10 mouse cellular contexts compared by ENCODE assay signal in the genomic region with DNA sequence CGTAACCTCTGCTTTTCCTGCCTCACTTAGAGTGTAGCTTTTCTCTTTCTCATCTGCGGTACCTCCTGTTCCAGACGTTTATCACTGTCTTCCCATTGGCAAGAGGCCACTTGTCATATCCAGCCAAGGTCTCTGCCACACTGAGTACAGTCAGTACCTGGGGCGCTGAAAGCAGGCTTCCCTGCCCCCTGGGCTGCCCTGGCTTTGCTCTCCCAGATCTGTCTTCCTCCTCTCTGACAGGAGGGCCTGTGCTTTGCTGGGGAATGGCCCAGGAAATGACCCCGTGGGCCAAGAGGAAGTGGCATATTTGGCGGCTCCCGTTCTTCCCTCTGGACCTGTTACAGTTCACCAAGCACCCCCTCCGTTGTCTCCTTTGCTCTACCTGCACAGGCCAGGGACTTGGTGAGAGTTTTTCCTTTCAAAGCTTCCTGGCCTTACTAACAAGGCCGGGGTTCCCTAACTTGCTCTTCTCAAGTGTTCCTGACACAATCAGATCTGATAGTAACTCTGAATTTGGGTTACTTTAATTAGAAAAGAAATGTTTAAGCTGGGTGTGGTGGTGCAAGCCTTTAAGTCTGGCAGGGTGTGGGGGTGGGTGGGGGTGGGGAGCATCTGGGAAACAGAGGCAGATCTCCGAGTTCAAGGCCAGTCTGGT. TPM values are rescaled to one million over a fixed set of nuclear protein-coding genes. Genes with fewer than 3 reads are reported as not detected.
DNase-seq lines count a peak whose midpoint lies in the region; ATAC-seq and TF ChIP-seq lines count a peak whose summit lies in the region.
"Had no signal": no experiment of that assay in that cellular context is flagged by ENCODE, and none has a peak within 500 bp of the region (broad histone marks: within the 10 kb centered on the region; RNA-seq: fewer than 3 reads in every experiment).

No protein-coding gene starts in this region.

- H3K9me3 ChIP-seq in heart, embryonic 10.5 days: no peaks in the 10 kb centered on the region
- no peaks in the 10 kb centered on the region for H3K9me3 ChIP-seq in ES-E14 (ENCODE audit: control insufficient read depth, insufficient read depth, low read depth, low read length)
- H3K9me3 ChIP-seq in forebrain, embryonic 15.5 days: no peaks in the 10 kb centered on the region
- H3K9me3 ChIP-seq: lung, embryonic 15.5 days had no signal

- no peak overlapping the region for H3K4me3 ChIP-seq in heart, embryonic 10.5 days
- H3K4me3 ChIP-seq in ES-E14 (ENCODE audit: insufficient read depth in 1 of 2, low read depth in 1 of 2, low read length in 2 of 2, poor library complexity in 1 of 2, severe bottlenecking in 1 of 2): no peak overlapping the region
- H3K4me3 ChIP-seq in forebrain, embryonic 15.5 days: no peak overlapping the region
- H3K4me3 ChIP-seq: lung, embryonic 15.5 days had no signal

- H3K27me3 ChIP-seq in heart, embryonic 10.5 days (ENCODE audit: insufficient read depth, poor library complexity, severe bottlenecking): no peaks in the 10 kb centered on the region
- no peaks in the 10 kb centered on the region for H3K27me3 ChIP-seq in forebrain, embryonic 15.5 days
- H3K27me3 ChIP-seq: lung, embryonic 15.5 days had no signal

- ATAC-seq in forebrain, embryonic 15.5 days (replicated peaks): no peak

- in situ Hi-C loops in ES-E14 (cut with MboI; ENCODE audit: low sequenced_read_pairs in 2 of 2, unreplicated experiment in 2 of 2): no loop called here

- H3K27ac ChIP-seq in heart, embryonic 10.5 days: no peak overlapping the region; the same call in 1 of the 2 replicates
- no peak overlapping the region for H3K27ac ChIP-seq in ES-E14 (ENCODE audit: insufficient read depth, low read depth, low read length, poor library complexity, severe bottlenecking)
- no peak overlapping the region for H3K27ac ChIP-seq in forebrain, embryonic 15.5 days (replicated peaks)
- H3K27ac ChIP-seq: lung, embryonic 15.5 days had no signal

- H3K9ac ChIP-seq in ES-E14 (ENCODE audit: insufficient read depth, low read depth, low read length, poor library complexity, severe bottlenecking): peak overlapping the region; percentile 1; the same call in 1 of the 2 replicates
- H3K9ac ChIP-seq in forebrain, embryonic 15.5 days (replicated peaks): no peak overlapping the region
- H3K9ac ChIP-seq: lung, embryonic 15.5 days had no signal

- H3K4me1 ChIP-seq in heart, embryonic 10.5 days: peaks cover 23% of the 10 kb centered on the region
- peaks cover 4 to 11% of the 10 kb centered on the region in 2 experiments; a peak in 2 of 4 replicates for H3K4me1 ChIP-seq in ES-E14 (ENCODE audit: control insufficient read depth in 2 of 2, insufficient read depth in 2 of 2, low read length in 2 of 2, poor library complexity in 1 of 2)
- H3K4me1 ChIP-seq in forebrain, embryonic 15.5 days: no peaks in the 10 kb centered on the region
- H3K4me1 ChIP-seq: lung, embryonic 15.5 days had no signal

- no peak overlapping the region for H3K4me2 ChIP-seq in forebrain, embryonic 15.5 days (replicated peaks)
- H3K4me2 ChIP-seq: lung, embryonic 15.5 days had no signal

- H3K36me3 ChIP-seq in heart, embryonic 10.5 days: no peaks in the 10 kb centered on the region
- H3K36me3 ChIP-seq in ES-E14 (ENCODE audit: control insufficient read depth, insufficient read depth, low read length, poor library complexity, severe bottlenecking): no peaks in the 10 kb centered on the region
- no peaks in the 10 kb centered on the region for H3K36me3 ChIP-seq in forebrain, embryonic 15.5 days
- H3K36me3 ChIP-seq: lung, embryonic 15.5 days had no signal

- DNase-seq in heart, adult 11 months: peak; percentile 97
- DNase-seq in heart, embryonic 10.5 days (ENCODE audit: low spot score): no peak
- DNase-seq in ES-E14 (ENCODE audit: low read depth, low spot score): no peak
- DNase-seq in gonadal fat pad, adult 2 months (ENCODE audit: low read depth): peak; percentile 56
- DNase-seq in kidney, postnatal 25 days: peak; percentile 7 to 50
- DNase-seq in cerebellum, adult 11 months: no peak
- no peak for DNase-seq in layer of hippocampus, postnatal 25 days (ENCODE audit: extremely low spot score in 1 of 2, low spot score in 1 of 2)

- 40% methylated on average over 10 of the region's 10 CpGs for WGBS in heart, embryonic 10.5 days
- 68% methylated on average over 10 of the region's 10 CpGs for WGBS in forebrain, embryonic 15.5 days

TF ChIP-seq in ES-E14, 5 proteins besides CTCF, POLR2A, EP300 and RAD21:
- TF ChIP-seq ZNF384 (IDR thresholded peaks at IDR 0.05; ENCODE audit: low read depth, low read length): no peak
- TF ChIP-seq HCFC1 (IDR thresholded peaks at IDR 0.05; ENCODE audit: borderline replicate concordance, insufficient read depth, low read length): no peak
- TF ChIP-seq CHD2 (IDR thresholded peaks at IDR 0.05; ENCODE audit: low read depth, low read length): no peak
- no peak for TF ChIP-seq MAFK (IDR thresholded peaks at IDR 0.05; ENCODE audit: insufficient read depth, low read depth, low read length)
- TF ChIP-seq ZC3H11A (IDR thresholded peaks at IDR 0.05; ENCODE audit: borderline replicate concordance, low read depth, low read length): no peak

RNA-seq across cellular contexts. Expression of a gene that starts 9.3 kb away (rescaled TPM):
- polyA plus RNA-seq in heart, embryonic 10.5 days (2016; fragmentation: Nextera tagmentation; extraction: Ambion mirVana): 0.05 TPM in 1 of 2 replicates, not detected in the other
- total RNA-seq in ES-E14 (2012; rRNA removed): 0.27 and 0.42 TPM in 2 replicates
- polyA plus RNA-seq in gonadal fat pad, adult 2 months (2012; rRNA removed): 11.8 and 17.0 TPM in 2 replicates
- polyA plus RNA-seq in forebrain, embryonic 15.5 days (2015; fragmentation: Nextera tagmentation; extraction: Ambion mirVana): 0.08 TPM in 1 of 2 replicates, not detected in the other
- under 1 TPM in 1 of 2 experiments, not detected in 1; 0.10 TPM for total RNA-seq in layer of hippocampus, postnatal 25 days (2021)
- polyA plus RNA-seq: lung, embryonic 15.5 days; neural tube, embryonic 14.5 days had no signal

Comparison
In these comparisons a context has a peak if more than half of its experiments do, and no peak if none do; other contexts are left out.
1. DNase-seq: peak in heart, adult 11 months (single experiment), gonadal fat pad, adult 2 months (single experiment) and kidney, postnatal 25 days (2 of 2); none in heart, embryonic 10.5 days (single experiment), ES-E14 (single experiment), cerebellum, adult 11 months (single experiment) and layer of hippocampus, postnatal 25 days (0 of 2).
2. RNA of a gene that starts 9.3 kb away (polyA plus RNA-seq): 11.8 to 17.0 TPM in gonadal fat pad, adult 2 months; 0.05 TPM in heart, embryonic 10.5 days and 0.08 TPM in forebrain, embryonic 15.5 days; every median in the first group is over 10 times any median in the second.